Mouse (Mus musculus): ENCODE measurements at regions not wholly inside any gene's neighbourhood (a gene's known extent, or its start where the extent isn't known, plus 50 kb on each side); places are given as distances from the start of the nearest gene placed in this dataset.

DNA sequence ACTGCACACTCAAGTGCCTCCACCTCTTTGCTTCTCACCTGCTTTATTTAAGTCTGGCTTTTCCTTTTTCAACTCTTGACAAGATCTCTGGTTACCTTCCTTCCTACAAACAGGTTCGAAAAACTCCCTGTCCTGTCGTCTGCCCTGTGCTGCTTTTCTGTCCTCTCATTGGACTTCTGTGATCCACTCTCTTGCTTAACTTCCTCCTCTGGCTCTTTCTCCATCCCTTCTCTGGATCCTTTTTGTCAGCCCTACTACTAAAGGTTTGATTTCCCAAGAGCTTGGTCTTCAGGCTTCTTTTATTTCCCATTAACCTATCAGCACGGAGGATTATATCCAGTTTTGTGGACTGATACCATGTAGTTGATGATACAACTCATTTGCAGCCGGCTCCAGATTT is 149.8 kb downstream of the Satb1 start:
- DNase-seq (ENCODE audit: low spot score), result no peak

DNA sequence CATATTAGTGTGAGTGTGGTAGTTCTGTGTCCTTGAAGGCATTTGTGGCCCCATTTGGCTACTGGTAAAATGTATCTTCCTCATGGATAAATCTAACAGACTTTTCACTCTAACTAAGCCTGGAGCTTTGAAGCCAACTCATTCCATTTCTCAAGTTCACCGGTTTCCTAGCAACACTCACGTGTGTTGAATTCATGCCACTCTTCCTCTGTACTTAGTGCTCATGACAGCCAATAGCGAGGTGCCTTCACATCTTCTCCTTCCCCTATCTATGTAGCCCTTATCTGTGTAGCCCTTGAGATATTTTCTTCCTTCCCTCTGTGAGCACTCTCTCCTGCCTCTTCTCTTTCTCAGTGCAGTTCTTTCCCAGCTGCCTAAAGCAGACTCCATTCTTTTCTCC is 150.7 kb downstream of the Satb1 start:
- no peak for DNase-seq (ENCODE audit: low spot score)

DNA sequence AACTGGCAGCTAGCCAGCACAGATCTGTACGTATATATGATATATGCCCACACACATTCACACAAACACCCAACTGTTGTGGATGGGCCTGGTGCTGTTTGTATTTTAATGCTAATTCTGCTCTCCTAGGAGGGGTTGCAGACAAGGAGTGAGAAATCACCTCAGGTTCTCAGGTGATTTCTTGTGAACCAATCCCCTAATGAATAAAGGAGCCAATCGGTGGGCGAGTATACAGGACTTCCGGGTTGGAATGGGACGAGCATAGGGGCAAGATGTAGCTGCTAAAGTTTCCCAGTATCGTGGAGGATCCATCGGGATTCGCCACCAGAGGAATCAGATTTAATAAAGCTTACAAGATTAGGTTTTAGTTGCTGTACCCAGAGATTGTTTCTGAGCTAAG is 155.6 kb downstream of the Satb1 start:
- DNase-seq (ENCODE audit: low spot score), result no peak

DNA sequence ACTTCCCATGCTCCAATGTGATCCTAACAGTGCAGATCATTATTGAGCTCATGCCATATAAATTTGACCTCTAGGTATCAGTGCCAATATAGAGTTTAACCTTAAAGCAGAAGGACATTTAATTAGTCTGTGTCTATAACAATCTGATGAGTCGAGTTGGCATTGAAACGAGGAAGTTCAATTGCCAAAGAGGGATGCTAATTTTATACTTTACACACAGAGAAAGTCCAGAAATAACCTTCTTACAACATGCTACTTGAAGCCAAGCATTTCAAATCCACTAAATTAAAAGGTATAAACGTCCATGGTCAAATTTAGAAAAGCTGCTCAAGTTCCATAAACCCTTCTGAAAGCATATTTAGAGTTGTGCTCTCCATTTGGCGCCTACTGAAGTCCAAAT is 174.7 kb downstream of the Satb1 start:
- no peak for DNase-seq (ENCODE audit: low spot score)

DNA sequence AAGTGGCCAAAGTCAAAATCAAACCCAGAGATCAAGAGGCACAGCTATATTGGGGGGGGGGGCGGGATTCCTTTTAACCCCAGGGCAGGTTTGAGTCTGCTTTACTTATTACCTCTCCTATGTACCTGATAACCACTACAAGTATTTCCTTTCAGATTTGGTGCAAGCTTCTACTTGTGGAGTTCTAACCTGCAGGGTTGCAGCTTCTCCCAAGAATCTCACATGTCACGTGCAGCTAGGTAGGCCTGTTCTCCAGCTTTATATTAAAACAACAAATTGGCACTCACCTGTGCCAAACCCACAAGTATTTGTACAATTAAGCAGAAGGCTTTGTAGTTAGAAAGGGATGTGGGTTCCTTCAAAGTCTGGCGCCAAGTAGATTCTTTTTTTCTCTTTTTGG is 179.2 kb downstream of the Satb1 start:
- DNase-seq (ENCODE audit: low spot score), result no peak

DNA sequence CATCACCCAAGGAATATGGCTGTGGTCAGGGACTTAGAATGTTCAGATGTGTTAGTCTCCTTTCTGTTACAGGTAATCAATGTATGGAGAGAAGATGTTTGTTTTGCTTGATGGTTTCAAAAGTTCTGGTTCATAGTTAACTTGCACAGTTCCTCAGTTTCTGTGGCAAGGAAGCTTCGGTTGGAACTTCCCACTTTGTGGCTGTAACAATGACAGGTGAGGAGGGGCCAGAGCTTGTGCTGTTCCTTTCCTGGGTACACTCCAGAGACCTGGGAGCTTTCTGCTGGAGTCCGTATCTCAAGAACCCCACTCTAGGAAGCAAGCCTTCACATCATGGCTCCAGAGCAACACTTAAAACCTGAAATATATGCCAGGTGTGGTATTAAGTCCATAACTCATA is 181.2 kb downstream of the Satb1 start:
- DNase-seq (ENCODE audit: low spot score), result no peak

DNA sequence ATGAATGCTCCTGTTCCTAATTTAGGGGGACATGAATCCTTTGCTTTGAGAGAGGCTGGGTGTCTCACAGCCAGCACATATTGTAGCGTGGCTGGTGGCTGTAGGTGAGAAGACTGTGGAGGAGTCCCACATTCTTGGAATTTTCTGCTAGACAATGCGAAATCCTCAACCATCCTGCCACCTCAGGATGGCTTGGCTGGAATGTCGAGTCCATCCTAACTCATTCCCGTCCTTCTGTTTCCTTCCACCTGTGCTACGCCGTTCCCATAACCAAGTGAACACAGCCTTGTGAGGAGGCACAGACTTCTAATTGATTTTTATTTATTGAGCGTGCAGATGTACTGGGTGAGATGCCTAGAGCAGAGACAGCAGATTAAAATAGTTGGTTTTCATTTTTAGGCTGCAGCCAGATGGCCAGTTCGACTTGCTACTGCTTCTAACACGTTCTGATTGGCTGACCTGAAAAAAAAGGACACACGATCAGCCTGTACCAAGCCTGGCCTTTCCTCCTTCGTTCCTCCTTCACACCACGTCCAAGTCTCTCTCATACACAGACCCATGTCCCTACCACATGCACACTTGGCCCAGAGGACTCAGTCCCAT is 183.8 kb downstream of the Satb1 start:
- DNase-seq (ENCODE audit: low spot score), result no peak

DNA sequence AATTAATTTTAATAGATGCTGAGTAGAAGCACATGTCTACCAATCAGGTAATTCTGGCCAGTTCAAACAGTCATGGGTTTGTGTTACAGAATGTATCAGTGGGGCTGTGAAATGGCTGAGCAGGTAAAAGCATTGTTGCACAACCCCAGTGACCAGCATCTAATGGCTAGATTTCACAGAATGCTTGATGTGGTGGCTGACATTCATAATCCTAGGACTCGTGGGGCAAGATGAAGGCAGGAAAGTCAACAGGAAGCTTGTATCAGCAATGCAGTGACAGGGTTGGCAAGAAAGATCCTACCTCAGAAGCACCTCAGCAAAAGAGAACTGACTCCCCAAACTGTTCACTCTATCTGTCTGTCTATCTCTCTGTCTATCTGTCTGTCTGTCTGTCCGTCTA is 186.7 kb downstream of the Satb1 start:
- DNase-seq (ENCODE audit: low spot score), result no peak

DNA sequence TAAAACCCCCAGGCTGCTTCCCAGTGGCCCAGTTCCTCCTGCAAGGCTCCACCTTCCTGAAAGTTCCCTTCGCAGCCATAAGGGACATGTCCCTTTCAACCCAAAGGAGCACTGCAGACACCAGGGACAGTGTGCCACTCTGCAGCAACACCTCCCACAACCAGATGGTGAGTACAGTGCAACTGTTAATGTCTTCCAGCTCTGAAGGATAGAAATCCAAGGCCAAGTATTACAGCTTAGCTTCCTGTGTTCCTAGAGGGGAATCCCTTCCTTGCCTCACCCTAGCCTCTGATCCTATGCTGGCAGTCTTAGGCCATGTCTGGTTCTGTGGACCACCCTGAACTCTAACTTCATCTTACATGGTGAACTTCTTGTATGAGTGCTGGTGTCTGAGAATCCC is 187.2 kb downstream of the Satb1 start:
- DNase-seq (ENCODE audit: low spot score), result no peak

DNA sequence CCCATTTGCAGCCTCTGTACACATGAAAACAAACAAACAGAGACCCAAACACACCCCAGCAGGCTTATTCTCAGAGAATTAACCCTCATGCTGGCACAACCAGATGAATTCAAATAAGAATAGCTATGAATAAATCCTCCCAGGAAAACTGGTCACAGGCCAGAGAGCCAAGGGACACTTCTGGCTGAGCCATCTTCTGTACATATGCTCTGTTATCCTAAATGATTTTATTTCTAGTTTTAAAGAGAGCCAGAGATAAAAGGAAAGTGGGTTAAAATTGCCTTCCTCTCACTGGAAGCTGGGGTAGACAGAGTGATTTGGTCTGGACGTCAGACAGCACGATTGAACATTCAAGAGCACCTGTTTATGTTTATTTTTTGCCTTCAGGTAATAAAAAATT is 190.4 kb downstream of the Satb1 start:
- DNase-seq (ENCODE audit: low spot score), result no peak

DNA sequence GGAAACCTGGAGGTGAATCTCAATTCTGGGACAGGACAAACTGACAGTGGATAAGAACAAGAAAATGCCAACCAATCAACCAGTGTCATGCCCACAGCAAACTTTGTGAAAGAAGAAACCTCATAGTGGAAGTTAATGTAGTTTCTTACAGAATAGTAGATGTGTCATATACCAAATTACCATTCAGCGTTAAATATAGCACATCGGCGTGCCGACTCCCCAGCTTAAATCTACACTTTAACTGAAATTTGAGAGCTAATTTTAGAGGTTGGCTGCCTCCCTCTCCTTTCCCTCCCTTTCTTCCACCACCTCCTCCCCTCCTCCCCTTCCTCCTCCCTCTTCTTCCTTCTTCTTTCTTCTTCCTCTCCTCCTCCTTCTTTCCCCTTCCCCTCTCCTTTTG is 197.2 kb downstream of the Satb1 start:
- no peak for DNase-seq (ENCODE audit: low spot score)

DNA sequence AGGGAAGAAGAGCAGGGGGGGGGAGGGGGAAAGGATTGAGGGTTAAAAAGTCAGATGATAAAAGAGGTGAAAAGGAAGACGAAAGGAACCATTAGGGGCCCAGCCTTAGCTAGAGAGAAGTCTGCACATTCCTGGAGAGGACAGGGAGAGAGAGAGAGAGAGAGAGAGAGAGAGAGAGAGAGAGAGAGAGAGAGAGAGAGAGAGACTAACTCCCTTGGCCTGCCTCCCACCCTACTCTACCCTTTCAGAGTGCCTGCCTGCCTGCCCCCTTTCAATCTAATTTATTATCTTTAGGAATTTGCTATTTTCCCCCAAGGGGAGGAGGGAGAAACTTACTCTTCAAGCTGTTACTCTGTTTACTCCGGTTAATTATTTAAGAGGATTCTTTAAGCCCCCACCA is 201.5 kb downstream of the Satb1 start:
- DNase-seq (ENCODE audit: low spot score), result no peak

DNA sequence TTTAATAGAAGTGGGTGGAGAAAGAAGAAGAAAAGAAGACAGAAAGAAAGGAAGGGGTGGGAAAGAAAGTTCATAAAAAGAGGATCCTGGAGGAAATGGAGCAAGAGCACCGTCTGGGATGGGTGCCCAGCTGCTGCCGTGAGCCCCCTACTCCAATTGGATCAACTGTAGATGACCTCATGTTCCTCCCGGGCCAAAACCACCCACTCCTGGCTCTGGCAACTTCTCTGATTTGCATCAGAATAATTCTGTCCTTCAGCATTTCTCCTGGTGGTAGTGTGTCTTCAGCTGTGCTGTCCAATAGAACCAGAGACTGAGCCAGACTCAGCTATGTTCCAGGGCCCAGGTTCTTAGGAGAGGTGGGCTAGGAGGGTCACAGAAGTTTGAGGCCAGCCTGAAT is 212.6 kb downstream of the Satb1 start:
- no peak for DNase-seq (ENCODE audit: low spot score)

DNA sequence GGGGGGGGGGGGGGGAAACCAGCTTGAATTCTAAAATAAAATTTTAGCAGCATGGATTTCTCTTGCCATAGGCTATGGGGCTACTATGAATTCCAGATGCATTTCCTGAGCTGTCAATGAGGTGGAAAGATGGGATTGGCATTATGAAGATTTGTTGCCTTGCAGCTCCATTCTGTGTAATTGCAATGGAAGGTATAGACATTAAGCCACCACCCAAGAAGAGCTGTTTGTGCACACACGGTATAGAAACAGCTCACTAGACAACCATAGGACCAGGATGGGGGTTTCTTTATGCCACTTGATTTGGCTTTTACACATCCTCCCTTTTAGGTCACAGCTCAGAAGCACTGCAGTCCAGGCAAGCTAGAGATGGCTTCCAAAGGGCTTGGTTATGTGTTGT is 247.8 kb downstream of the Satb1 start:
- no peak for DNase-seq (ENCODE audit: low spot score)

DNA sequence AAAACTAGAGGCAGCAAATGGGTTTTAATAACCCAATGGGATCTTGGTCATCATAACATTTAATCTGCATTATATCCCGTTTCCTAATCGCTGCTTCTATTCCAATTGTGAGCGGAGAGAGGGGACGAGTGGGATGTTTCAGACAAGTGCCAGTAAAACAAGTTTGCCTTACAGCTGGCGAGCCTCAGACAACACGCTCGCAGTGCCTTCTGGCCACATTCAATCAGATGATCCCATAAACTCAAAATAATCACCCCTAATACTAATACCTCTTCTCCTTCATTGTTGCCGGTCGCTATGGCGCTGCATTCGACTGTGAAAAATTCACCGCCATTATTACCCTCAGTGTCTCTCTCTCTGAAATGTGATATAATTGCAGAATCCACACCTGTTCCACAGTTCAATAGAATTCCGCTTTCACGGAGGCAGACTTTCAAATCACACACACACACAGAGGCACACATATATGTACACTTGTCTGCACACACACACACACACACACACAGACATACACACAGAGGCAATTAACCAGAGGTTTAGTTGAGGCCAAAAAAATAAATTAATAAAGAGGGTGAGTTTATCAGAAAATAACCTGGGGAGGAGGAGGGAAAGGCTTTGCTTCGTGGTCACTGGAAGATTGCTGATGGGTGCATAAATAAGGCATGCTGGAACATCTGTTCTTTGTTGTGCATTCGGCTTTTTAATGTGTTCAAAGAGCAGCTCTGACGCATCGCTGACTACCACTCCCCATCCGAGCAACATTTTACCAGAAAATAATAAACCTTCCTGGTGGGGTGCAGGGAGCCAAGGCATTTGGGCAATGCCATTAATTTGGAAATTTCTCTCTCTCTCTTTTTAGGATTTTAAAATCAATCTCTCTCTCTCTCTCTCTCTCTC is 248.9 kb downstream of the Satb1 start:
- DNase-seq (ENCODE audit: low spot score), result no peak

DNA sequence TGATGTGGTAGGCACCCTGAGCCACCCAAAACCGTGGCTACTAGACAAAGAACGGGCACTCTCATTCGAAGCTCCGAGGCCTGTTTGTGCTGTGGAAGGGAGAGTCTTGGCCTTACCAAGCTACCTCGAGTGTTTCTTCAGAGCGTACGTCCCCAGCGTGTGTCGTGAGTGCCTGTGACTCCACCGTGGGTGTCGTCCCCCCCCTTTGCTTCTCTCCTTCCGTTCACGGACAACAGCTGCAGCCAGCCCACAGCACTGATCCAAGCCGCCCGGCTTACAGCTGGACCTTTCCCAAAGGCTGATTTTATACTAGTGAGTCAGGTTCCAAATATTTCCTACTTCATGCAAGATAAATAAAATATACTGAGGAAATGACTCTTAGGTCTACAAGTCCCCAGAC is 249.8 kb downstream of the Satb1 start:
- DNase-seq (ENCODE audit: low spot score), result peak; percentile 27

DNA sequence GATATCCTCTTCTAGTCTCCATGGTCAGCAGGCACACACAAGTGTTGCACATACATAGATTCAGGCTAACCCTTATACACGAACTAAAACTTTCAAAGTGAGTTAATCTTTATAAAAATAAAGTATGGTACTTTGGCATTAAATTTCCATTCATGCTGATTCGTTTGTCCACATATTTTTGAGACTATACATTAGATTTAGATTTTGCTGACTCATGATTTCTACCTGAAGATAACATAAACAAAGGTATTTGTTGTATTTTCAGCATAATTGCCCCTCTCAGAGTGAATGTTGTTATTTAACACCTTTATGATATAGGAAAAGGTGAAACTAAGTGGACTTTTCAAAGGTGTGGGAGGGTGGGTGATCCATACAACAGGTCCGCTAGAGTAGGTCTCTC is 277.2 kb downstream of the Satb1 start:
- DNase-seq (ENCODE audit: low spot score), result no peak

DNA sequence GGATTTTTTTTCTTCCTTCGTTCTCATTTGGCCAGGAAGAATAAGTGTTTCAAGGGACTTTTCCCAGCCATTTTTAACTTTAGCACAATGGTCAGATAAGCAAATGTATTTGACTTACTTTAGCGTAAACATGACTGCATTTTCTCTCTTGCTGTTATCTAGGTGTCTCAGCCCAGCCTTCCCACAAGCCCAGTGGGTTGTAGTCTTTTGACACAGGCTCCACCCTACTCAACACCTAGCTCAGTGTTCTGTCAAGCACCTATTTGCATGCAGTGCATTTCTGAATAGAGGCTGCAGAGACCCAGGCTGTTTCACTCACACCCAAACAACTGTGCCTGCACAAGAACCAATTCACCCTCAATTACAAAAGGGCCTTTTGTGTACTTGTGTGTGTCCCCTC is 278.6 kb downstream of the Satb1 start:
- DNase-seq (ENCODE audit: low spot score), result no peak

DNA sequence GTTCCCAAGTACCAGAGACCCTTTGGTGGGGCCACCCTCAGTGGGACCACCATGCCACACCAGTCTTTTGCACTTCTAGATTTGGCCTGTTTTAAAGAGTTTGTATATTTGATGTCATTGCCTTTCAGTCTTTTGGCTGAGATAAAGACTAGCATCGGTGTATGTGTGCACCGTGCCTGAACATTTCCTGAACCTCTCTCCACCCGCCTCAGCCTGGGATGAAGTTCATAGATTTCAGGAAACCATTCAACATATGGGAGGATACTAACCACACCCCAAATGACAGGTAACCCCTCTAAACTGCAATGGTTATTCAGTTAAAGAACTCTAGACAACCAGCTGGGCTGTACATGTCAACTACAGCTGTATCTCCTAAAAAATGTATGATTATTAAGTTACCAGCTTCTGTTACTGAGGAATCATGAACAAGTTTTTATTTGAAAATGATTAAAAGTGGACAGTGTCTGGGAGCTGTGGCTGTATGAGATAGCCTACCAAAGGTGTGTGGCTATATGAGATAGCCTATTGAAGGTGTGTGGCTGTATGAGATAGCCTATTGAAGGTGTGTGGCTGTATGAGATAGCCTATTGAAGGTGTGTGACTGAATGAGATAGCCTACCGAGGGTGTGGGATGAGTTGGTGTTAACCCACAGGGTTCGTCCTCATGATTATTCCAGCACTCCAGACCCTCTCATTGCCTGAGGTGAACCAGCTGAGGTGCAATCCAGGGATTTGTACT is 280.6 kb downstream of the Satb1 start:
- no peak for DNase-seq (ENCODE audit: low spot score)

DNA sequence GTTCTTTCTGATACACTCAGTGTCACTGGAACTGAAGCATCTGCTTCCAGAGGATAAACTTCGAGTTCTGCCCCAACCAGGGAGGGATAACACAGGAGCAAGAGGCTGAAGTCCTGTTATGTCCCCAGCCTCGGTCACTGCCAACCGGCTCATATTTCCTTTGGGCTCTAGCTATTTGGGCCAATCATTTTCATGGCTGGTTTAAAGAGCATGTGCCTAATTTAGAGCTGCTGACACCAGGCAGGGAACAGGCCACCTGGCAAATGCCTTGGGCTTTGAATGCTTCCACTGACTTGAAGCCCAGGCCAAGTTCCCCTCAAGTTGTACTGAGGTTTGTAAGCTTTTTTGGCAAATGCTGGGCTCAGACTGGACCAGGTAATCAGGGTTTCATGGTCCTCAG is 286.1 kb downstream of the Satb1 start:
- DNase-seq (ENCODE audit: low spot score), result no peak

DNA sequence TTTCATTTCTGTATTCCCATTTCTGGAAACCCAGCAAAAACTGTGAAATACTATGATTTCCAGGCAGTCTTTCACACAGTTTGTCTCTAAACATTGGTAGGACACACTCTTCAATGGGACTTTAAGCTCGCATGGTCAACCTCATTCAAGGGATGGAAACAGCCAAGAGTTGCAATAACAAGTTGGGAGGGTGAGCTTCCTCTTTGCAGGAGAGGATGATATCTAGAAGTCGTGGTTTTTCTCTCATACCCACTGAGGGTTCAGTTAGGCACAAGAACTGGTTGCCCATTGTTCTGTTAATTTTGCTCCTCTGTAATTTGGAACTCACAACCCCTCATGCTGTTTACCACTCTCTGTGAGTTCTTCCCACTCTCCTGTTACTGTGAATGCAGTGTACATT is 290.5 kb downstream of the Satb1 start:
- DNase-seq (ENCODE audit: low spot score), result no peak

DNA sequence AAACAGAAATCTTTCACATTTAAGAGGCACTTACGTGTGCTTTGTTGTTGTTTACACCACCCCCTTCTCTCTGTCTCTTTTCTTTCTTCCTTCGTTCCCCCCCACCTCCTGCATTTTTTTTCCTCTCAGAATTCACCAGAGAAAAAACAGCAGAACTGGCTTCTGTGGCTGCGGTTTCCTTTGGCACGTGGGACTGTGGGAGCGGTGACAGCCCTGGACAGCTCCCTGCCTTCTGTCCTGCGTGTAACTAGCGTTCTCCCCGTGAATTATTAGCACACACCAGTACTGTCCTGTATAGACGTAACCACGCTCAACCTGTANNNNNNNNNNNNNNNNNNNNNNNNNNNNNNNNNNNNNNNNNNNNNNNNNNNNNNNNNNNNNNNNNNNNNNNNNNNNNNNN is 298.4 kb downstream of the Satb1 start:
- no peak for DNase-seq (ENCODE audit: low spot score)

DNA sequence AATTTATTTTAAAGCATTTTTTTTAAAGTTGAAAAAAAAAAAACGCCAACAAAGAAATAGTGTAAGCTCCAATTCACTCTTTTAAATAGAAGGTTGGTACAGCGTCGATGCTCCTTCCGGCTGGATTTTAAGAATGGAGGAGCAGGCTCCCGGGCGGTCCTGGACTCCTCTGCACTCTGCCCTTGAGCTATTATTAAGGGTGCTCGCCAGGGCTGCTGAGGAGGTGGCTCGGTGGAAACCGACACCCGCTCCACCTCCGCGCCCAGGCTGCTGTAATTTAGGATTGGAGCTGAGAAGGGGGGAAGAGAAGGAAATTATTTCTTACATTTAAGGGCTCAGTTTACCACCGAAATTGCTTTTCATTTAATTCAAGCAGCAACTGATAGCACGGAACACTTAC is 298.8 kb downstream of the Satb1 start:
- no peak for DNase-seq (ENCODE audit: low spot score)

All from urinary bladder, postnatal 25 days (tissue).